In genomic region chr7:24400489-24400888, GRCm38 (mm10) we compare ENCODE assay signal across 14 mouse cellular contexts. TPM values are rescaled to one million over a fixed set of nuclear protein-coding genes. Genes with fewer than 3 reads are reported as not detected.
DNase-seq lines count a peak whose midpoint lies in the region; ATAC-seq and TF ChIP-seq lines count a peak whose summit lies in the region.
"Not testable (repeated sequence)": the region's sequence is repeated elsewhere in the genome, so short reads cannot be mapped to it uniquely, and the experiment has no call there.
"Had no signal": no experiment of that assay in that cellular context is flagged by ENCODE, and none has a peak within 500 bp of the region (broad histone marks: within the 10 kb centered on the region; RNA-seq: fewer than 3 reads in every experiment).

No protein-coding gene starts in this region.

- not testable (repeated sequence) for H3K36me3 ChIP-seq in forebrain, embryonic 11.5 days (ENCODE audit: control insufficient read depth, insufficient read depth, low read length); hindbrain, postnatal 0 days (ENCODE audit: insufficient read depth, low read length)
- H3K36me3 ChIP-seq in heart, embryonic 14.5 days (ENCODE audit: control insufficient read depth, insufficient read depth, low read length): peaks cover 35% of the 10 kb centered on the region
- H3K36me3 ChIP-seq in limb, embryonic 12.5 days: peaks cover 33% of the 10 kb centered on the region
- H3K36me3 ChIP-seq in lung, embryonic 14.5 days (ENCODE audit: insufficient read depth): peaks cover 25% of the 10 kb centered on the region
- H3K36me3 ChIP-seq in midbrain, embryonic 14.5 days (ENCODE audit: control insufficient read depth, insufficient read depth, low read length): peaks cover 19% of the 10 kb centered on the region
- H3K36me3 ChIP-seq in stomach, embryonic 15.5 days: peaks cover 14% of the 10 kb centered on the region

- H3K9ac ChIP-seq in forebrain, embryonic 11.5 days (ENCODE audit: low read length); heart, embryonic 14.5 days (ENCODE audit: low read length); hindbrain, postnatal 0 days (replicated peaks; ENCODE audit: low read length); limb, embryonic 12.5 days (replicated peaks); lung, embryonic 14.5 days; midbrain, embryonic 14.5 days (replicated peaks; ENCODE audit: low read length); stomach, embryonic 15.5 days: not testable (repeated sequence)

- not testable (repeated sequence) for ATAC-seq in forebrain, embryonic 11.5 days (replicated peaks; ENCODE audit: low FRiP score); heart, embryonic 14.5 days (ENCODE audit: insufficient number of reproducible peaks, insufficient read depth, low FRiP score, low read depth); hindbrain, postnatal 0 days; limb, embryonic 12.5 days (ENCODE audit: insufficient number of reproducible peaks, insufficient read depth, low FRiP score, low TSS enrichment, low read depth); lung, embryonic 14.5 days (ENCODE audit: insufficient read depth); midbrain, embryonic 14.5 days (ENCODE audit: low FRiP score, low TSS enrichment); stomach, embryonic 15.5 days (ENCODE audit: insufficient read depth, low FRiP score, low read depth)

- H3K27ac ChIP-seq in forebrain, embryonic 11.5 days (ENCODE audit: low read depth, low read length); heart, embryonic 14.5 days (replicated peaks in 1 of 2; ENCODE audit: control insufficient read depth in 1 of 2, insufficient read depth in 1 of 2, low read depth in 2 of 2, low read length in 2 of 2); hindbrain, postnatal 0 days; limb, embryonic 12.5 days; lung, embryonic 14.5 days (ENCODE audit: low read depth); midbrain, embryonic 14.5 days (replicated peaks; ENCODE audit: low read depth, low read length); stomach, embryonic 15.5 days: not testable (repeated sequence)

- H3K9me3 ChIP-seq in forebrain, embryonic 11.5 days (ENCODE audit: control insufficient read depth, low read length); heart, embryonic 14.5 days (ENCODE audit: control insufficient read depth, low read length); hindbrain, postnatal 0 days (ENCODE audit: low read length); limb, embryonic 12.5 days; lung, embryonic 14.5 days (ENCODE audit: low read depth, low read length); midbrain, embryonic 14.5 days (ENCODE audit: control insufficient read depth, low read length); stomach, embryonic 15.5 days: not testable (repeated sequence)

- not testable (repeated sequence) for H3K4me2 ChIP-seq in forebrain, embryonic 11.5 days (ENCODE audit: low read depth, low read length, severe bottlenecking)
- H3K4me2 ChIP-seq in heart, embryonic 14.5 days (ENCODE audit: low read length): peak overlapping the region; percentile 58
- peak overlapping the region; percentile 59; the same call in 1 of the 2 replicates for H3K4me2 ChIP-seq in hindbrain, postnatal 0 days (ENCODE audit: low read depth, low read length)
- peak overlapping the region; percentile 60 for H3K4me2 ChIP-seq in limb, embryonic 12.5 days
- H3K4me2 ChIP-seq in lung, embryonic 14.5 days: peak overlapping the region; percentile 69
- peak overlapping the region; percentile 60 for H3K4me2 ChIP-seq in midbrain, embryonic 14.5 days (ENCODE audit: low read length)
- peak overlapping the region; percentile 67 for H3K4me2 ChIP-seq in stomach, embryonic 15.5 days

- TF ChIP-seq CTCF in hindbrain, postnatal 0 days (IDR thresholded peaks at IDR 0.05; ENCODE audit: low read depth); lung, embryonic 14.5 days (IDR thresholded peaks at IDR 0.05; ENCODE audit: low read depth): not testable (repeated sequence)

- H3K4me3 ChIP-seq in forebrain, embryonic 11.5 days (ENCODE audit: low read depth, low read length): peak overlapping the region; percentile 52; the same call in 1 of the 2 replicates
- peak overlapping the region in 1 of 2 experiments; percentile 61; a peak in 1 of 4 replicates for H3K4me3 ChIP-seq in heart, embryonic 14.5 days (ENCODE audit: control insufficient read depth in 1 of 2, insufficient read depth in 1 of 2, low read depth in 1 of 2, low read length in 2 of 2)
- H3K4me3 ChIP-seq in hindbrain, postnatal 0 days (ENCODE audit: low read length): peak overlapping the region; percentile 56; the same call in 1 of the 2 replicates
- H3K4me3 ChIP-seq in limb, embryonic 12.5 days (replicated peaks): peak overlapping the region; percentile 63; the same call in 1 of the 2 replicates
- peak overlapping the region; percentile 61 for H3K4me3 ChIP-seq in lung, embryonic 14.5 days (ENCODE audit: low read depth, low read length)
- H3K4me3 ChIP-seq in midbrain, embryonic 14.5 days (replicated peaks; ENCODE audit: low read depth, low read length): peak overlapping the region; percentile 61; the same call in 1 of the 2 replicates
- H3K4me3 ChIP-seq in stomach, embryonic 15.5 days (replicated peaks): peak overlapping the region; percentile 62

- not testable (repeated sequence) for H3K27me3 ChIP-seq in forebrain, embryonic 11.5 days (ENCODE audit: control insufficient read depth, insufficient read depth, low read length); heart, embryonic 14.5 days (ENCODE audit: control insufficient read depth, insufficient read depth, low read length); hindbrain, postnatal 0 days (ENCODE audit: insufficient read depth, low read length); limb, embryonic 12.5 days; lung, embryonic 14.5 days (ENCODE audit: insufficient read depth, low read length); midbrain, embryonic 14.5 days (ENCODE audit: control insufficient read depth, insufficient read depth, low read length); stomach, embryonic 15.5 days (replicated peaks)

- not testable (repeated sequence) for H3K4me1 ChIP-seq in forebrain, embryonic 11.5 days (replicated peaks; ENCODE audit: control insufficient read depth, insufficient read depth, low read length); heart, embryonic 14.5 days (ENCODE audit: control insufficient read depth in 2 of 2, insufficient read depth in 2 of 2, low read length in 2 of 2); hindbrain, postnatal 0 days (ENCODE audit: insufficient read depth, low read length); limb, embryonic 12.5 days (replicated peaks); lung, embryonic 14.5 days (ENCODE audit: insufficient read depth); midbrain, embryonic 14.5 days (ENCODE audit: control insufficient read depth, insufficient read depth, low read length); stomach, embryonic 15.5 days

- DNase-seq in cerebellum, adult 9-10 months: peak; percentile 46
- not testable (repeated sequence) for DNase-seq in forebrain, embryonic 11.5 days (ENCODE audit: low spot score); hindbrain, postnatal 0 days (ENCODE audit: low spot score); lung, embryonic 14.5 days; midbrain, embryonic 14.5 days

- WGBS in forebrain, embryonic 11.5 days: 90% methylated on average over 4 of the region's 4 CpGs
- 87% methylated on average over 4 of the region's 4 CpGs for WGBS in heart, embryonic 14.5 days
- WGBS in hindbrain, postnatal 0 days: 93% methylated on average over 4 of the region's 4 CpGs
- WGBS in limb, embryonic 12.5 days: 94% methylated on average over 4 of the region's 4 CpGs
- WGBS in lung, embryonic 14.5 days: 95% methylated on average over 4 of the region's 4 CpGs
- WGBS in midbrain, embryonic 14.5 days: 93% methylated on average over 4 of the region's 4 CpGs
- 87% methylated on average over 4 of the region's 4 CpGs for WGBS in stomach, embryonic 15.5 days

RNA-seq across cellular contexts. Expression of gene Smg9, which starts 1.1 kb away (rescaled TPM):
- 29.6 and 29.8 TPM in 2 replicates for polyA plus RNA-seq in forebrain, embryonic 11.5 days (2014; fragmentation: Nextera tagmentation; extraction: Ambion mirVana)
- 18.4 and 20.7 TPM in 2 replicates for polyA plus RNA-seq in heart, embryonic 14.5 days (2014; fragmentation: Nextera tagmentation; extraction: Ambion mirVana)
- total RNA-seq in hindbrain, postnatal 0 days (2014; rRNA removed): 34.5 and 52.3 TPM in 2 replicates
- polyA plus RNA-seq in hindbrain, postnatal 0 days (2015; fragmentation: Nextera tagmentation; extraction: Ambion mirVana): 27.4 and 29.7 TPM in 2 replicates
- 22.7 and 25.4 TPM in 2 replicates for polyA plus RNA-seq in limb, embryonic 12.5 days (2016; fragmentation: Nextera tagmentation; extraction: Ambion mirVana)
- polyA plus RNA-seq in lung, embryonic 14.5 days (2014; fragmentation: Nextera tagmentation; extraction: Ambion mirVana): 21.5 and 24.5 TPM in 2 replicates
- polyA plus RNA-seq in midbrain, embryonic 14.5 days (2014; fragmentation: Nextera tagmentation; extraction: Ambion mirVana): 32.9 and 33.3 TPM in 2 replicates
- 20.9 and 23.7 TPM in 2 replicates for polyA plus RNA-seq in stomach, embryonic 15.5 days (2015; fragmentation: Nextera tagmentation; extraction: Ambion mirVana)

RNA-seq across cellular contexts. Expression of gene Kcnn4, which starts 30.4 kb away (rescaled TPM):
- 3.5 and 4.1 TPM in 2 replicates for polyA plus RNA-seq in forebrain, embryonic 11.5 days (2014; fragmentation: Nextera tagmentation; extraction: Ambion mirVana)
- polyA plus RNA-seq in heart, embryonic 14.5 days (2014; fragmentation: Nextera tagmentation; extraction: Ambion mirVana): 1.4 and 1.8 TPM in 2 replicates
- 1.1 and 3.9 TPM in 2 replicates for total RNA-seq in hindbrain, postnatal 0 days (2014; rRNA removed)
- 1.2 and 1.9 TPM in 2 replicates for polyA plus RNA-seq in hindbrain, postnatal 0 days (2015; fragmentation: Nextera tagmentation; extraction: Ambion mirVana)
- polyA plus RNA-seq in limb, embryonic 12.5 days (2016; fragmentation: Nextera tagmentation; extraction: Ambion mirVana): 2.1 and 2.8 TPM in 2 replicates
- 1.6 and 1.7 TPM in 2 replicates for polyA plus RNA-seq in lung, embryonic 14.5 days (2014; fragmentation: Nextera tagmentation; extraction: Ambion mirVana)
- polyA plus RNA-seq in midbrain, embryonic 14.5 days (2014; fragmentation: Nextera tagmentation; extraction: Ambion mirVana): 0.43 and 0.45 TPM in 2 replicates
- 7.1 and 14.4 TPM in 2 replicates for polyA plus RNA-seq in stomach, embryonic 15.5 days (2015; fragmentation: Nextera tagmentation; extraction: Ambion mirVana)

RNA-seq across cellular contexts. Expression of gene Lypd5, which starts 51.5 kb away (rescaled TPM):
- not detected in 2 replicates for polyA plus RNA-seq in forebrain, embryonic 11.5 days (2014; fragmentation: Nextera tagmentation; extraction: Ambion mirVana)
- not detected in 2 replicates for polyA plus RNA-seq in heart, embryonic 14.5 days (2014; fragmentation: Nextera tagmentation; extraction: Ambion mirVana)
- total RNA-seq in hindbrain, postnatal 0 days (2014; rRNA removed): not detected in 2 replicates
- 0.13 TPM in 1 of 2 replicates, not detected in the other for polyA plus RNA-seq in hindbrain, postnatal 0 days (2015; fragmentation: Nextera tagmentation; extraction: Ambion mirVana)
- polyA plus RNA-seq in limb, embryonic 12.5 days (2016; fragmentation: Nextera tagmentation; extraction: Ambion mirVana): not detected in 2 replicates
- not detected in 2 replicates for polyA plus RNA-seq in lung, embryonic 14.5 days (2014; fragmentation: Nextera tagmentation; extraction: Ambion mirVana)
- not detected in 2 replicates for polyA plus RNA-seq in midbrain, embryonic 14.5 days (2014; fragmentation: Nextera tagmentation; extraction: Ambion mirVana)
- 0.26 and 3.0 TPM in 2 replicates for polyA plus RNA-seq in stomach, embryonic 15.5 days (2015; fragmentation: Nextera tagmentation; extraction: Ambion mirVana)
- total RNA-seq: adrenal gland, postnatal 14 days; gastrocnemius, postnatal 4 days; heart, postnatal 14 days; left cerebral cortex, adult 18-20 months had no signal
- polyA plus RNA-seq: C2C12; limb, embryonic 11.5 days had no signal

RNA-seq across cellular contexts. Expression of gene Irgc1, which starts 51.6 kb away (rescaled TPM):
- not detected in 2 replicates for polyA plus RNA-seq in forebrain, embryonic 11.5 days (2014; fragmentation: Nextera tagmentation; extraction: Ambion mirVana)
- polyA plus RNA-seq in heart, embryonic 14.5 days (2014; fragmentation: Nextera tagmentation; extraction: Ambion mirVana): not detected in 2 replicates
- total RNA-seq in hindbrain, postnatal 0 days (2014; rRNA removed): not detected in 2 replicates
- not detected in 2 replicates for polyA plus RNA-seq in hindbrain, postnatal 0 days (2015; fragmentation: Nextera tagmentation; extraction: Ambion mirVana)
- polyA plus RNA-seq in limb, embryonic 12.5 days (2016; fragmentation: Nextera tagmentation; extraction: Ambion mirVana): not detected in 2 replicates
- 0.14 TPM in 1 of 2 replicates, not detected in the other for polyA plus RNA-seq in lung, embryonic 14.5 days (2014; fragmentation: Nextera tagmentation; extraction: Ambion mirVana)
- not detected in 2 replicates for polyA plus RNA-seq in midbrain, embryonic 14.5 days (2014; fragmentation: Nextera tagmentation; extraction: Ambion mirVana)
- not detected in 2 replicates for polyA plus RNA-seq in stomach, embryonic 15.5 days (2015; fragmentation: Nextera tagmentation; extraction: Ambion mirVana)
- total RNA-seq: adrenal gland, postnatal 14 days; heart, postnatal 14 days had no signal
- polyA plus RNA-seq: limb, embryonic 11.5 days had no signal
